Mouse (Mus musculus) regulatory T cell (primary cell): ENCODE measurements at regions not wholly inside any gene's neighbourhood (a gene's known extent, or its start where the extent isn't known, plus 50 kb on each side); places are given as distances from the start of the nearest gene placed in this dataset.

Experiments used
- in situ Hi-C: fragments of 300-600 bp; cut with MboI, MseI; formaldehyde crosslinking; loops from one replicate; pipeline ENCODE4 v1.15.1; 2025; ENCODE audit warnings: high pct_unique_total_duplicates

DNA sequence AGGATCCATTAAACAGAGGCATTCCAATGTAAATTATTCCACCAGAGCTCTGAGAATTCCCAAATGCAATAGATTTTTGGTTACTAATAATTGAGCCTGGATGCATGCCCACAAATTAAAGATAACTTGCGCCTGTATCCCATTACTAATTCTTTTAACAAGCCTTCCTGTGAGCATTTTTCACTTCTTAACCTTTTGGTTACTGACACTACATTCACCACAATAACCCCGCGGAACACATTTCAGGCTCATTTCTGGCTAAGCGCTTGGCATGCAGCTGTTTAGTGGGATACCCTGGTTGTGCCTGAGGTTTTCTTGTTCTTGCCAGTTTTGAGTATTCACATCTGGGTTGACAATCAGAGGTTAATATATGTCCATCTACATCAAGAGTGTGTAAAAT is 429.1 kb downstream of the Adgrl2 start:
- in situ Hi-C loops: no loop called here

- in situ Hi-C loops: no loop called here
These were observed 430.4 kb downstream of the Adgrl2 start for GRCm38 (mm10) chr3:148559752-148560460.

GRCm38 (mm10) chr3:148558592-148559157 is 431.7 kb downstream of the Adgrl2 start:
- in situ Hi-C loops: no loop called here

GRCm38 (mm10) chr3:148555324-148555723 is 435.0 kb downstream of the Adgrl2 start:
- in situ Hi-C loops: no loop called here

GRCm38 (mm10) chr3:148550716-148551115 is 439.6 kb downstream of the Adgrl2 start:
- in situ Hi-C loops: no loop called here

GRCm38 (mm10) chr3:148544929-148545328 is 445.4 kb downstream of the Adgrl2 start:
- in situ Hi-C loops: no loop called here

- in situ Hi-C loops: no loop called here
These were observed 448.1 kb downstream of the Adgrl2 start for GRCm38 (mm10) chr3:148542217-148542616.

DNA sequence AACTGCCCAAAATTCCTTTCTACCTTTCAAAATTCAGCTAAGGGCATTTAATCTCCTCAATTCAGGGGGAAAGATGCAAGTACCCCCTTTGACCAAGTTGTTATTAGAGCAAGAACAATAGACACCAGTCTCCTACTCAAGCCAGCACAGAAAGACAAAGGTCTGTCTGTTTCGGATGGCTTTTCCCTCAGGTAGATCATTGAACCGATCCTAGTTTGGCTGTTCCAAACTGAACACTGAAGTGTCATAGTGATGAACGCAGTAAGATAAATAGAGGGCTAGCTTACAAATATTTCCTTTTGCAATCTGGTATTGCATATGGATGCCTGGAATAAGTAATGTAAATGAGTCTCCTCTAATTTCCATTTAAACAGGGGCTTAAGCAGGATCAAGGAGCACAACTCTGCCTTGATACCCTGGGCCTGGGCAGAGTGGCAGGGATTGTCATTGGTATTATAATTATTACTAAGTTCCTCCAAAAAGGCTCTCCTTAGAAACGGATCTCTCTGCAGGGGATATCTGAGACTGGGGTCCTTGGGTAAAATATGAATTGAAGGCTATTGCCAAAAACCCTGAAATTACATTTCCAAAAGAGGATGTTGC is 452.6 kb downstream of the Adgrl2 start:
- in situ Hi-C loops: no loop called here

- in situ Hi-C loops: loop anchor here (10.0 kb wide), 1 partner anchor 1455 kb away; no protein-coding TSS in a partner anchor
These were observed 460.5 kb downstream of the Adgrl2 start for GRCm38 (mm10) chr3:148529893-148530292.

- in situ Hi-C loops: no loop called here
These were observed 480.0 kb downstream of the Adgrl2 start for GRCm38 (mm10) chr3:148510381-148510780.

DNA sequence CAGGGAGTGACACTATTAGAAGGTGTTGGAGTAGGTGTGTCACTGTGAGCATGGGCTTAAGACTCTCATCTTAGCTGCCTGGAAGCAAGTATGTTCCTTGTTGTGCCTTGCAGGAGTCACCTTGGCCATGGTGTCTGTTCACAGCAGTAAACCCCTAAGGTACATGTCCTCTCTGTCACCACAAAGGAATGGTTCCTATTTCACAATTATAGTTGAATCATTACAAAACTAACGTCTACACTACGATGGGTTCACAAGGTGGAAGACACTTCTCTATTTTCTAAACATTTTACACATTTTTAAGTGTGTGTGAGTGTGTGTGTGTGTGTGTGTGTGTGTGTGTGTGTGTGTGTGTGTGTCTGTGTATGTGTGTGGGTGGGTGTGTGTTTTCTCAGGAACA is 485.4 kb downstream of the Adgrl2 start:
- in situ Hi-C loops: no loop called here

GRCm38 (mm10) chr3:148503432-148503831 is 486.9 kb downstream of the Adgrl2 start:
- in situ Hi-C loops: no loop called here

GRCm38 (mm10) chr3:148501801-148502200 is 488.6 kb downstream of the Adgrl2 start:
- in situ Hi-C loops: no loop called here

- in situ Hi-C loops: no loop called here
These were observed 493.7 kb downstream of the Adgrl2 start for GRCm38 (mm10) chr3:148496672-148497071.

DNA sequence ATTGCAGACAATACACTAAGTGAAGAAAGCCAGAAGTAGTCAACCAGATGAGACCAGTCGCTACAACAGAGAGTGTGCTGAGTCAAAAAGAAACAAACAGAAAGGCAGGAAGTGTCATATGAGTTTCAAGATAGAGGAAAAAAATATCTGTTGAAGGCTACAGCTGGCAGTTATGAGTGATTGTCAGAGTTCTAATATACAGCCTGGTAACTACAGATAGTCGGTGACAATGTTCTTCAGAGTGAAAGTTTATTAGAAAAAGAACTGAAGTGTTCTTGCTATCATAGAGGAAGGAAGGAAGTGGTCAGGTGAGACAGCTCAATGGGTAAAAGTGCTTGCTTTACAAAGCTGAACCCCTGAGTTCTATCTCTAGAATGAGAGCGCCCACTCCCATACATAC is 499.1 kb downstream of the Adgrl2 start:
- in situ Hi-C loops: no loop called here

DNA sequence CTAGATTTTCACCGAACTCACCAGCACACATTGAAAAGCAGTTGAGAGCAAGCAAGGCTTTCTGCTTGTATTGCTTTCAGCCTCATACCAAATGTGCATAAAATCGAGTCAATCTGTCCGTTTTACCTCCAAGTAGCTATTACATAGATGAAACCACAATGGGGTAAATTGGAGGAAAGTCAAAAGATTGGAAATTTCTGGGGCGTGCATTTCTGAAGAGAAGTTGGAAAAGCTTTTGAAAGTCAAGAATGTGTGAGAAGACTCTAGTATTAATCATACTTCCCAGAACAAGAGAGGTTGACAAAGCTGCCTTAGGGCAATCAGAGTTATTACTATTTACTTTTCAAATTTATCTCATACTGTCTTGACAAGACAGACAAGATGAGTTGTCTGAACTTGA is 501.2 kb downstream of the Adgrl2 start:
- in situ Hi-C loops: no loop called here

DNA sequence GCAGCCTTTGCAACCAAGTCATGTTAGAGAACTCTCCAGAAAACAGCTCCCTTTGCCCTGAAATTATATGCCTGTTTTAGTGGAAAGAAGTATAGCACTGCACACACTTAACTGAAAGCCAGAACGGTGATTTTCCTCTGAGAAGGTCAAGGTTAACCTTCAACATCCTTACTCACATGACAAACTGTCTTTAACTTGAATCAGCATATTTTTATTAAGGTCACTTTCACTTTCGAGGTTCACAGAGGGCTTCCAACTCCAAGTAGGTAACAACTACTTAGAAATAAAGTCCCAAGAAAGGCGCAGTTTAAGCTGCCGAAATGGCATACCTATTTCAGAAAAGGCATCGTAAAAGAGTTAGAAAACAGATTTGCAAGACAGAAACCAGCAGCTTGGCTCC is 502.4 kb downstream of the Adgrl2 start:
- in situ Hi-C loops: no loop called here

DNA sequence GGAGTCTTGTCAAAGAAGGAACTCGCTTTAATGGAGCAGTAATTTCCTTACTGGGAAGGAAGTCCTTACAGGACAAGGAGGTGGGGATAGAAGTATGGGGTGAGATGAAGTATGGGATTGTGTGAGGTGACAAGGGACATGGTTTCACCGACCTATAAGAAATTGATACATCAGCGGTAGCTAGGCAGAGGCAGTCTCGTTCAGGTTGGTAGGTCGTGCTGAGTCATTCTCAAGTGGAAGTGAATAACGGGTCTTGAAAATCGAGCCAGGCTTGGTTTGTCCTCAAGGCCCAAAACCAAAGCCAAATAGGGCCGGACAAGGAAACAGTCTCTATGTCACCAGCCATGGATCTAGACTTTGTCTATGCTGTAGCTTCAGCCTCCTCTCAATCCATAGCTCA is 514.5 kb downstream of the Adgrl2 start:
- in situ Hi-C loops: no loop called here

DNA sequence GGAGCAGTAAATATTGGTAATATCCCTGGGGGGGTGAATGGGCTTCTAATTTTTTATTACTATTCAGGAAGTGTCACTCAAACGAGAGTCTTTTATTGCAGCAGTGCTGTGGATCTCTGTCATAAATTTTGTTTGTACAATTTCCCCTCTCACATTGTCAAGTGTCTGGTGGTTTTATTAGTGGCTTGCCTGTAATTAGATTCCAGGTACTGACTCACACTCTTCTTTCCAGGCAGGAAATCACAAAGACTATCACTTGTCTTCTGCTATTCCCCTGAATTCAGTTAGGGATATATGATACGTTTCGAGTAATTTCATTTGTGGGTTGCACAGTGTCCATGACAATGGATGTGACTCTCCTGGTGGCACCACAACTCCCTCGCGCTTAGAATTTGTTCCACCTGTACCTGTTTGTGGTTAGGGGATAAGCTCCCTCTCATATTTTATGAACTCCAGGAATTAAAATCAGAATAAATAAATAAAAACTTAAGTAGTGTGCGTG is 517.4 kb downstream of the Adgrl2 start:
- in situ Hi-C loops: no loop called here

GRCm38 (mm10) chr3:148465456-148465855 is 524.9 kb downstream of the Adgrl2 start:
- in situ Hi-C loops: no loop called here

GRCm38 (mm10) chr3:148462791-148463190 is 527.6 kb downstream of the Adgrl2 start:
- in situ Hi-C loops: no loop called here

DNA sequence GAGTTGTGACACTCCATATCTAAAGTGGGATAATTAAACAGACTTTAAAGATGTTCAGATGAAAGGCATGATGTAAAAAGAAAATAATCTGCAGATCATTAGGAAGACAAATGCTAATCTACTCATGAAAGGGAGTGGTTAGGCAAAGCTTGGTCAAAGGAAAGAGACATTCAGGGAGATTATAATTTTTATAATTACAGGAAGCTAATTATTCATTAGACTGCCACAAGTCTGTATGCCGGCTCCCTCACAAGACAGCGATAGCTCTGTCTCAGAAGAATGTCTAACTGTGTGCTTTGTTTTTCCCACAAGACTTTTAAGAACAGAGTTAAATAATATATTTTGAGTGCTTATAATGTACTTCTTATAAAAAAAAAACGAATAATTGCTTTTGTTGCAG is 541.5 kb downstream of the Adgrl2 start:
- in situ Hi-C loops: no loop called here

- in situ Hi-C loops: no loop called here
These were observed 541.9 kb downstream of the Adgrl2 start for GRCm38 (mm10) chr3:148448465-148448864.
